Mouse (Mus musculus): ENCODE measurements around the gene Hirip3. TPM values are rescaled to one million over a fixed set of nuclear protein-coding genes. Genes with fewer than 3 reads are reported as not detected.
A peak's percentile ranks its signal among the peaks of the same experiment; 100 is the strongest.

Gene Hirip3
- 10 to 100 TPM; 31.1 to 33.8 TPM for total RNA-seq (2021)

GRCm38 (mm10) chr7:126861429-126862130 is at the start of gene Hirip3:
Gene Hirip3 (plus strand): TSS chr7:126861972.
- DNase-seq (ENCODE audit: low spot score in 2 of 2), result peak; percentile 95
- intact Hi-C loops (cut with DNase I), result loop anchor here (1.0 to 2.0 kb wide), 2 partner anchors 21 to 29 kb away; no protein-coding TSS in a partner anchor

- no peak for DNase-seq (ENCODE audit: low spot score in 2 of 2)
- intact Hi-C loops (cut with DNase I), result loop anchor here (10.0 kb wide), 1 partner anchor 369 kb away; no protein-coding TSS in a partner anchor
Observed at GRCm38 (mm10) chr7:126815726-126816222, 46.0 kb upstream of the Hirip3 start.

DNA sequence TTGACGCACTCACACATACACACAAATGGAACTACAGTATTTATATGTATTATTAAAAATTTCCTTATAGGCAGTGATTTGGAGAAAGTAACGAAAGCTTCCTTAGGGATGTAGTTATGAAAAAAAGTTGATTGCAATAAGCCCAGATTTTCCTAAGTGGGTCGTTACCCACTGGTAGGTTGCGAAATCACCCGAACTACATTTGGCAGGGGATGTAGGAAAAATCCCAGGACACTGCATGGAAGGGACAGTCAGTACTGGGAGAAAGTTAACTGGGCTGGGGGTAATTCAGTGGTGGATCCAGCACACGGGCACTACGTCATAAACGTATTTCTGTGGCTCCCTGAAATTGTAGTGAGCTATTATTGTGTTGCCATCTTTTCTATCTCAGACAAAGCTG is 45.3 kb upstream of the Hirip3 start:
- DNase-seq (ENCODE audit: low spot score in 2 of 2), result no peak
- intact Hi-C loops (cut with DNase I), result loop anchor here (10.0 kb wide), 1 partner anchor 368 kb away; no protein-coding TSS in a partner anchor

GRCm38 (mm10) chr7:126817595-126817994 is 44.2 kb upstream of the Hirip3 start:
- intact Hi-C loops (cut with DNase I), result loop anchor here (10.0 kb wide), 1 partner anchor 367 kb away; no protein-coding TSS in a partner anchor
- DNase-seq (ENCODE audit: low spot score in 2 of 2), result no peak

DNA sequence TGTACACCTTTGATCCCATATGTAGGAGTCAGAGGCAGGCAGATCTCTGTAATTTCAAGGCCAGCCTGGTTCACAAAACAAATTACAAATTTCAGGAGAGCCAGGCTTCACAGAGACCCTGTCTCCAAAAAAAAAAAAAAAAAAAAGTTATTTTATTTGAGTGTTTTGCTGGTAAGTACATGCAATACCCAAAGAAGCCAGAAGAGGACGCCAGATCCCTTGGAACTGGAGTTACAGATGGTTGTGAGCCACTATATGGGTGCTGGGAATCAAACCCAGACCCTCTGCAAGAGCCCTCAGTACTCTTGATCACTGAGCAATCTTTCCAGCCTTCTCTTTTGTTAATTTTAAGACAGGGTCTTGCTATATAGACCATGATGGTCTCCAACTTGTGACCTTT is 43.0 kb upstream of the Hirip3 start:
- intact Hi-C loops (cut with DNase I), result loop anchor here (10.0 kb wide), 1 partner anchor 366 kb away; no protein-coding TSS in a partner anchor

DNA sequence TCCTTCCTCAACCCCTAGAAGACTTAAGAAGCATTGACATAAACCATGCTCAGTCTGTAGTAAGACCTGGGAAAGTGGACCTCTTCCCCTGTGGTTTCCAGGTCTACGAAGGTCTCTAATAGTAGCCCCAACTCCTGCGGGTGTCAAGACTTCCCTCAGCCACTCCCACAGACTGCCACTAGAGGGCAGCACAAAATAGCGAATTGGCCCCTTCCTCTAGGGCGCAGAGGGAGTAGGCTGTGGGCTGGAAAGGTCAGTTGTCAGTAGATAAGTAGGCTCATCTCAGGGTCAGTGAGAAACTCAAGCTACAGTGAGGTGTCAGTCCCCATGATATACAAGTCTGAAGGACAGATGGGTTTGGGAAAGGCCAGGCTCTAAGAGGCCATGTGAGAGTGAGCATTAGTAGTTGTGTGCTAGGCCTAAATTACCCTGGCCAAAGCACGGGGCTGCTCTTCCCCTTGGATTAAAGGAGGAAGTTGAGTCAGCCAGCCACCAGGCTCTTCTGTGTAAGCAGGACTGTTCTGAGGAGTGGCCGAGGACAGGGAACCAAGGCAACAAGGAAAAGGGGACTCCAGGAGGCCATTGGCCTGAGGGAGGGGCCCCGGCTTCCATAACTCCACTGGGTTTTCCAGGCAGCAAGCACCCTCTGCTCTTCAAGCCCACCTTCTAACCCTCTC is 39.8 kb upstream of the Hirip3 start:
- peak; percentile 71 to 78 for DNase-seq (ENCODE audit: low spot score in 2 of 2)
- intact Hi-C loops (cut with DNase I), result no loop called here

More for the DNA sequence above, 43.0 kb upstream of the Hirip3 start:
- DNase-seq (ENCODE audit: low spot score in 2 of 2), result no peak

DNA sequence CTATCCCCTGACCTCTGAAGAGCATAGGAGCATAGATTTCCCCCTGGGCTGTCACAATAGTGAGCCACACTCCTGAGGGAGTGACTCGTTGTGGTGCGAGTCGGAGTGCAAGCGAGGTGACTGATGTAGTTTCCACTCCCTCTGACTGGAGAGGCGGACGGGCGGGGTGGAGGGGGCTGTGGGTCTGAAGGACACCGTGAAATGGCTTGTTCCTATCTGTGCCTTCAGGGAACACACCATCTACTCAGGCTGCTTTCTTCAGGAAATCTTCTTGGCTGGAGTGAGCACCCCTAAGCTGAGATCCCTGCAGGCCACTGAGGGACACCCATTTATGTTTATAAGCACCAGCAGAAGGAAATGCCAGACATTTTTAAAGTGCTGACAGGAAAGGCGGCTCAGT is 39.0 kb upstream of the Hirip3 start:
- DNase-seq (ENCODE audit: low spot score in 2 of 2), result no peak
- intact Hi-C loops (cut with DNase I), result no loop called here

- intact Hi-C loops (cut with DNase I), result no loop called here
- DNase-seq (ENCODE audit: low spot score in 2 of 2), result peak in 1 of 2 experiments; percentile 43
Observed at GRCm38 (mm10) chr7:126823202-126823711, 38.5 kb upstream of the Hirip3 start.

- DNase-seq (ENCODE audit: low spot score in 2 of 2), result no peak
- intact Hi-C loops (cut with DNase I), result no loop called here
Observed at GRCm38 (mm10) chr7:126823940-126824339, 37.8 kb upstream of the Hirip3 start.

GRCm38 (mm10) chr7:126825403-126825802 is 36.4 kb upstream of the Hirip3 start:
- DNase-seq (ENCODE audit: low spot score in 2 of 2), result no peak
- intact Hi-C loops (cut with DNase I), result no loop called here

DNA sequence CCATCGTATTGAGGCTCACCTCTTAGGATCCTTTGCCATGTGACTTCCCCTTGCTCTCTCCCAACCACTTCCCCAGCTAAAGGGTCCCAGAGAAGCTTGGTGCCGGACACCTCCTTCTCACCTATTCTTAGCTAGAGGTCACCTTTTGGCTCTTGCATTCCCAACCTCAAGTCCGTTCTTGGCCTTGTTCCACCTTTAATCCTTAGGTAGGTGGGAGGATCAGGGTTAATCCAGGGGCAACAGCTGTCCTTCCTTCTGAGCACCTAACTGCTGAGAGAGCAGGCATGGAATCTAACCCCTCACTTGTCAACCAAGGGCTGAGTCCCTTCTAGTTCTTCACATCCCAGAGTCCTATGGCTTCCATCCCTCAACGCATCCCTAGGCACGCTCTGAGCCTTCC is 35.8 kb upstream of the Hirip3 start:
- DNase-seq (ENCODE audit: low spot score in 2 of 2), result no peak
- intact Hi-C loops (cut with DNase I), result no loop called here

- intact Hi-C loops (cut with DNase I), result loop anchor here (2.0 kb wide), 1 partner anchor 279 kb away; no protein-coding TSS in a partner anchor
- no peak for DNase-seq (ENCODE audit: low spot score in 2 of 2)
Observed at GRCm38 (mm10) chr7:126831539-126831938, 30.2 kb upstream of the Hirip3 start, which contains the start of gene 4930451I11Rik. Gene 4930451I11Rik (minus strand): TSS chr7:126831639.

DNA sequence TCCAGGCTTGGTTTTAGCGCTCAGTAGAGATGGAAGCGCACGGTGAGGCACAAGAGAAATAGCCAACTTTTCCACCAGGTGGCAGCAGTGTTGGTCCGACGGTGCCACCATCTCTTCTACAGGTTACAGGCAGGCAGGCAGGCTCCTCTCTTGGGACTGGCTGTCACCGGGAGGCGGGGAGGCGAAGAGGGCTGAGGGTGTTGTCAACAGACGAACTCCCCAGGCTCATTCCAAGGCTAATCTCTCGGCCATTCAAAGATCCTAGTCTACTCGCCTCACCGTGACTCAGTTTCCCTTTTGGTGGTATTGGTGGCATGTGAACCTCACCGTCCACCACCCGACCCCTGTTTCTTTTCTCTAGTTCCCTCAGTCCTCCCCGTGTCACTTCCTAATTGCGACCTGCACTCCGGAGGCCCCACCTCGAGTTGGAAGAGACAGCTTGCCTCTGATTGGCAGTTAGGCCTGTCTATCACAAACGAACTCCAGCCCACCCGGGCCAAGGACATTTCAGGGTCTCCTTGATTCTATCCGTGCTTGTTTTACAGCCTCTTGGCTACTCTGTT is 29.7 kb upstream of the Hirip3 start:
- intact Hi-C loops (cut with DNase I), result loop anchor here (1.0 kb wide), 1 partner anchor 30 kb away; the partner anchor contains the start of gene Ino80e
- DNase-seq (ENCODE audit: low spot score in 2 of 2), result peak; percentile 71 to 73

DNA sequence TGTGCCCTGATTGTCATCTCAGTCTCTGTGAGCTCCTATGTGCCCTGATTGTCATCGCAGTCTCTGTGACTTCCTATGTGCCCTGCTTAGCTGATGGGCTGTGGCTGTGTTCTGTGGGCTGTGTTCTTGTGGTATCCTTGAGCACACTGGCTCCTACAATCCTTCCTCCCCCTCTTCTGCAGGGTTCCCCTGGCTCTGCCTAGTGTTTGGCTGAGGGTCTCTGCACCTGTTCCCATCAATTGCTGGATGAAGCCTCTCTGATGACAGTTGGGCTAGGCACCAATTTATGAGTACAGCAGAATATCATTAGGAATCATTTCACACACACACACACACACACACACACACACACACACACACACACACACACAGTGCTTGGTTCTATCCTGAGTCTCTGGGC is 28.5 kb upstream of the Hirip3 start:
- no peak for DNase-seq (ENCODE audit: low spot score in 2 of 2)
- intact Hi-C loops (cut with DNase I), result no loop called here

- DNase-seq (ENCODE audit: low spot score in 2 of 2), result no peak
- intact Hi-C loops (cut with DNase I), result no loop called here
Observed at GRCm38 (mm10) chr7:126843276-126843675, 18.5 kb upstream of the Hirip3 start.

DNA sequence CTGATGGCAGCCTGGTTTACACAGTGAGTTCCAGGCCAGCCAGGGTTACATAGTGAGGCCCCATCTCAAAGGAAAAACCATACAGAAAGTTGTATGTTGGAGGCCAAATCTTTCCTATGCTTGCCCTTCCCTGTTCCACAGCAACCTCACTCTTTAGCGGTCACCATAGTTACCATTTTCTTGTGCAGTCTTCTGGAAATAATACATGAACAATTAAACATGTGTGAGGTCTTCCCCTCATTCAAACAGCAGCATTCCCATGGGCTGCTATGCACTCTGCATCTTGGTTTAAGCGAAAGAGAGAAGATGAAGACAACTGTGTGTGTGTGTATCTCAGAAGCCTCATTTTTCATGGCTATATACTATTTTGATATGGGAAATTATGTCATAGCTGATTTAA is 16.3 kb upstream of the Hirip3 start:
- no peak for DNase-seq (ENCODE audit: low spot score in 2 of 2)
- intact Hi-C loops (cut with DNase I), result no loop called here

DNA sequence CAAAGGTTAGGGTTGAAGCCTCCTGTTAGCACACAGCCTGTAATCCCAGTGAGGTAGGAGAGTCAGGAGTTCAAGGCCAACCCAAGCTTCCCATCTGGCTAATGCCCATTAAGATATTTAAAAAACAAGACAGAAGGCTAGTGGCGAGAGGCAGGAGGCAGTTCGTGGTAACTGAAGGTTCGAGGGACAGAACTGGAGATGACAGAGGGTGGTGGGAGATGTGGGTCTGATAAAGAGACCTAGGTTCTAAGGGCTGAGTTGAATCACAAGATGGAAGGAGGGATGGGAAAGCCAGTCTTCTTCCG is 14.7 kb upstream of the Hirip3 start, which contains the start of gene Doc2a:
TSS of gene Doc2a (plus strand) at position 301 of the 305 bp plus-strand sequence.
- no peak for DNase-seq (ENCODE audit: low spot score in 2 of 2)
- intact Hi-C loops (cut with DNase I), result no loop called here

DNA sequence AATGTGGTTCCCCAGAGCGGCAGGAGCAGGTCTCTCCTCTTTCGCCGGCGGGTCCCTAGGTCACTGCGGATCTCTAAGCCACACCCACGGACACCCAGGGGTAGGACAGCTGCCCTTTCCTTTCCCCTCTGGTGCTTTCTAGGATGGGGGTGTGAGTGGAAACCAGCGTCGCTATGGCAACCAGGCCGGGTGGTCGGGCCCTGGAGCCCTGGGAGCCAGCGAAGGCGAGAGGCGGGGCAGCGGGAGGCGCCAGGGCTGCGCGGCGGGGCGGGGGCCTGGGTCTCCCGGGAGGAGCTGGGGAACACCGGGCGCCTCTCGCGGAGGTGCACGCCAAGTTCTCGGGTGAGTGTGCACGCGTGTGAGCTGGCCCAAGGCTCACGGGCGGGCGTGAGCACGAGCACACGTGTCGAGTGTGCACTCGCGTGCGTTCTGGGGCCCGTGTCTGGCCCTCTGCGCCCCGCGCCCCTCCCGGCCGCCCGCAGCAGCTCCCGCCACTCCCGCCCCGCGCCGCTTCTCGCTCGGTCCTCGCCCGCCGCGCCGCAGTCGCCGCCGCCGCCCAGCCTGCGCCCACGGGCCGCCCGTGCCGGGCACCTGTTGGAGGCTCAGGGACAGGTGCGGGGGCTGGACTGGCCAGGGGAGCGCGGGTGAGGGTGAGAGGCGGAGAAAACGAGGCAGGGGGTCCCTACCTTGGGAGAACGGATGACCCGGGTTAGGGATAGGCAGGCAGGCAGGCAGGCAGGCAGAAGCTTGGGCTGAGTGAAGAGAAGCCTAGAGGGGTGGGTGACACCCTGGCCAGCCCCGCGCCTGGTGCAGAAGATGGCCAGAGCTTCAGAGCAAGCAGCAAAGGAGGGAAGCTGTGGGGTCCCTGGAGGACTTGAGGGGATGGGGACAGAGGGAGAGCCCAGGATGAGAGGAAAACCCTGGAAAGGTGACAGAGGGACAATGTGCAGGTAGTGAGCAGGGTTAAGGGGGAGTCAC is 14.1 kb upstream of the Hirip3 start:
- DNase-seq (ENCODE audit: low spot score in 2 of 2), result no peak
- intact Hi-C loops (cut with DNase I), result no loop called here

- intact Hi-C loops (cut with DNase I), result no loop called here
- DNase-seq (ENCODE audit: low spot score in 2 of 2), result peak; percentile 47 to 69
Observed at GRCm38 (mm10) chr7:126848794-126849193, 13.0 kb upstream of the Hirip3 start.

Data from left cerebral cortex, postnatal 36 days (tissue).